Mouse (Mus musculus): ENCODE measurements around the gene Ammecr1. TPM values are rescaled to one million over a fixed set of nuclear protein-coding genes. Genes with fewer than 3 reads are reported as not detected.

The Ammecr1 gene
- total RNA-seq, 2 experiments from 2014 or later, result 11.1 to 28.5 TPM

- ATAC-seq (replicated peaks; ENCODE audit: poor library complexity), result peak; percentile 68
Observed at GRCm38 (mm10) chrX:142917394-142917793, 49.1 kb downstream of the Ammecr1 start.

DNA sequence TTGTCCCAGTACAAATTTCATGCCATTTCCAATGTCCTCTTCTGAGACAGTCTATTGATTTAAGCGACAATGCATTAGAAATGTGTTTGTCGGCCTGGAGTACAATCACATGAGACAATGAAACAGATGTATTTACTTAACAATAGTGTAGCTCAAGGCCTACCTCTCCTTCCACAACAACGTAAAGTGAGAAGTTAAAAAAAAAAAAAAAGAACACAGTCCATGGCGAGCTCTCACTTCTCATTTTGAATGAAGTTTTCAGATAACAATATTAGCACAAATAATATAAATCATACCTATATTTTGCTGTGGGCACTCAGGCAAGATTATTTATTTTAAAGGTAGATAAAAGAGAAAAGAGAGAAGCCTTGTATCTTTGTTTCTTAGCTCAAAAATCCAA is 49.8 kb downstream of the Ammecr1 start:
- ATAC-seq (replicated peaks; ENCODE audit: poor library complexity), result no peak

GRCm38 (mm10) chrX:142914208-142914607 is 52.3 kb downstream of the Ammecr1 start:
- no peak for ATAC-seq (replicated peaks; ENCODE audit: poor library complexity)

DNA sequence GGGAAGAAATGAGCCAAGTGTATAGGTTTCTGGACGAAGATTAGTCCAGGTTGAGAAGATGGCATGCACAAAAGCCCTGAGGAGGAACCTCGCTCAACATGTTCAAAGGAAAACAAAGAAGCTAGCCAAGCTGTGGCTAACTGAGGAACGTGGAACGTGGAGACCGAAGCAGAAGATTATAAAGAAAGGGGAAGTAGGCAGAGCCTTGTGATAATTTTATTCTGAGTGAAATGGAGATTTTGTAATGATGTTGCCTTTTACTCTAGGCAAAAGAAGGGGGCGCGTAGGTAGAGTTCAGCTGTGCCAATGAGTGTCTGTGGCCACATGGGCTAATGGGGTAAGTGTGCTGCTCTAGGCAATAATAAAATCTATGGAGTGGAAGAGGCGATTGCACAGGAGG is 62.7 kb downstream of the Ammecr1 start:
- peak; percentile 95 for ATAC-seq (replicated peaks; ENCODE audit: poor library complexity)

GRCm38 (mm10) chrX:142902599-142902998 is 63.9 kb downstream of the Ammecr1 start:
- ATAC-seq (replicated peaks; ENCODE audit: poor library complexity), result no peak

DNA sequence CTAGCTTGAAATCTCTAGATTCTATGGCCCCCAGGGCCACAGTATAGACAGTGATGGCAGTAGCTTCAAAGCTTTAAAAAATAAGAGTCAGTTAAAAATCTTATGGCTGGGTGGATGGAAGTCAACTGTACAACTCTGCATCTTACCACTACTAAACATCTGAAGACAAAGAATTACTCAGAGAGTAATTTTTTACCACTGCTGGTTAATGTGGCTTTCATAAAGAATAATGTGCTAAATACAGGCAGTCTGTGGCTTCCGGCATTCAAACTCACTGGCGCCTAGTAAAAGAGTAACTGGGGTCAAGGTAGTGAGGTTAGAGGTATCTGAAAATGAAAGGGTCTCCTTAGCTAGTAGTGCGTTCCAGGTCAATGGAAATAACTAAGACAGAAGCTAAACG is 64.6 kb downstream of the Ammecr1 start:
- no peak for ATAC-seq (replicated peaks; ENCODE audit: poor library complexity)

GRCm38 (mm10) chrX:142898295-142898887 is 68.1 kb downstream of the Ammecr1 start:
- ATAC-seq (replicated peaks; ENCODE audit: poor library complexity), result no peak

DNA sequence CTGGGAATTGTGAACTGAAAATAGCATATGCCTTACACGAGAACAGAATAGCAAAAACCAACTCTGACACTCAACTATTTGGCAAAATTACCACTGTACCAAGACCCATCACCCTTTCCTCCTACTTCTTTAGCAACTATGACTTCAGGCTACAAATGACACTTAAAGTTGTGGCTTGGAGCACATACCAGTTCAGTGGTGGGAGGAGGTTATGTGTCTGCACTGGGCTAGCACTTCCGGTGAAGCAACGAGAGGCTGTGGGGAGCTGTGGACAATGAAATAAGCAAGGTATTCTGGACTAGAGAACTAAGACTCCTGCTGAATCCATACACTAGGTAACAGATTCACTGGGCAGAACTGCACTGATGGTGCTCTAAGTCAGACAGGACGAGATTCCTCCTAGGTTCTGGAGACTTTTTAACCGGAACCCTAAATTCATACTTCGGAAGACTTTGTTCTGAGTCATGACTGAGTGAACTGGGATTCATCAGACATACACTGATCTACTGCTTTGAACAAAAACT is 69.0 kb downstream of the Ammecr1 start:
- ATAC-seq (replicated peaks; ENCODE audit: poor library complexity), result no peak

GRCm38 (mm10) chrX:142895316-142895715 is 71.2 kb downstream of the Ammecr1 start:
- ATAC-seq (replicated peaks; ENCODE audit: poor library complexity), result no peak

GRCm38 (mm10) chrX:142885962-142886361 is 80.6 kb downstream of the Ammecr1 start:
- ATAC-seq (replicated peaks; ENCODE audit: poor library complexity), result no peak

GRCm38 (mm10) chrX:142883593-142883992 is 82.9 kb downstream of the Ammecr1 start:
- no peak for ATAC-seq (replicated peaks; ENCODE audit: poor library complexity)

GRCm38 (mm10) chrX:142882255-142882654 is 84.3 kb downstream of the Ammecr1 start:
- peak; percentile 91 for ATAC-seq (replicated peaks; ENCODE audit: poor library complexity)

DNA sequence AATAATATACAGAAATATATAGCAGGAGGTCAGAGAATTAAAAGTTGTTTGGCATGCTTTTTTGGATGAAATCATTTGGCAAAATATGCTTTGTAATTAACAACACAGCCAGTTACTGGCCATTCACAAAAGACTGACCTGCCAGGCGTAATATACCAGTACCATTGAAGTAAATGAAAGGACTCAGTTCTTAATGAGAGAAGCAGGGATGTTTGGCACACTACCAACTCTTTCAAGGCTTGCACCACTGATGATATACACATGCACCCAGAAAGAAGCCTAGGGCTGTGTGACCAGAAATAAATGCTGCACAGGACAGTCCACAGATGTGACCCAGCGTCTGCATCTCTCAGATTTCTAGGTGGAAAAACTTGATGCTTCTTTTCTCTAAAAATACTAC is 96.7 kb downstream of the Ammecr1 start:
- no peak for ATAC-seq (replicated peaks; ENCODE audit: poor library complexity)

DNA sequence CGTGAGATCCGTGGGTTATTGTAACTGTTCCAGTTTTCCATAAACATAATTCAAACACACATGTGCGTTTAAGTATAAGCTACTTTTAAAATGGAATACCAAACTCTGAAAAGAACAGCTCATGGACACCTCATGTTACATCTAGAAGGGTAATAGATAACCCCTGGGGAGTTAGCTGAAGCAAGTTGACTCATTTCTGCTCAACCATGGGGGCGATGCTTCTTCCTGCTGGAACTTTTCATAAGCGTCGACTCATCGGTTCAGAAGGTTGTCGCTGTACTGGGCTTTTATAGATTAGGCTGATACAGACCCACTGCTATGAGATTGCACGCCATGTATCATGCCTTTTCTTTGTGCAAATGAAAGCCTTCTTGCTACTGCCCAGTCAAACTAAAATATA is 118.5 kb downstream of the Ammecr1 start:
- no peak for ATAC-seq (replicated peaks; ENCODE audit: poor library complexity)

- no peak for ATAC-seq (replicated peaks; ENCODE audit: poor library complexity)
Observed at GRCm38 (mm10) chrX:142846266-142846665, 120.3 kb downstream of the Ammecr1 start.

DNA sequence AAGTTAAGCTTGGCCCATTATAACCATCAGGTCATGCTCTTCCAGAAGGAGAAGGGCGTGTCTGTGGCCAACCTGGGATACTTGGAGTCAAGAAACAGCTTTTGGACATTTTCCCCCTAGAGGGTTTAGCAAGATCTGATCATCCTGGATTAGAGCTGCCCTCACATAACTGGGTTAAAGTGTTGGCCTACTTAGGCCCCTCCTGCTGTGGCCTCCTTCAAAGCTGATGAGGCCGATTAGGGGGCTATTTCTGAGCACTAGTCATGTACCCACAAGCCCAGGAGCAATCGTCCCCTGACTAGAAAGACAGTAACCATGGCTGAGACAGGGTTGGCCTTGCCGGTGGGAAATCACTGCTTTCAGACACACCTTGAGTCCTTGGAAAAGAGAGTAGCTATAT is 124.6 kb downstream of the Ammecr1 start:
- ATAC-seq (replicated peaks; ENCODE audit: poor library complexity), result no peak

- no peak for ATAC-seq (replicated peaks; ENCODE audit: poor library complexity)
Observed at GRCm38 (mm10) chrX:142839411-142839810, 127.1 kb downstream of the Ammecr1 start.

GRCm38 (mm10) chrX:142838841-142839240 is 127.7 kb downstream of the Ammecr1 start:
- ATAC-seq (replicated peaks; ENCODE audit: poor library complexity), result no peak

DNA sequence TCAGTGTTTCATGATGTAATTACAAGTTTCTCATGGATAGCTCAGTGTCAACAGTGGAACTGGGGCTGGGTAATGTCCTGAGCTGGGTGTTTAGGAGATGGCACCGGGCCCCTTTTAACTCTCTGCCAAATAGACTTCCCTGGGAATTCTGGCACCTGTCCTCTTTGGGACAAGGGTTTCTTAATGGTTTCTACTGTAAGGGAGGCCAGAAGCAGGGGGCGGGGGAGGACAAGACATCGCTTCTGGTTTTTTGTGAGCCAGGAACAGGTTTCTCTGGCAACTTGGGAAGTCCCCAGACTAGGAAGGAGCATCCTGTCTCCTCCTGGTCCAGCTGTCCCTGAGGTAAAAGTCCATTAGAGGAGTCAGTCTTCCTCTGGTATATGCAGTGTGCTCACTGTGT is 129.2 kb downstream of the Ammecr1 start:
- no peak for ATAC-seq (replicated peaks; ENCODE audit: poor library complexity)

- 0 out of 2 replicates have a peak, but pooled peaks have one; percentile 11 for ATAC-seq (replicated peaks; ENCODE audit: poor library complexity)
Observed at GRCm38 (mm10) chrX:142836399-142836798, 130.1 kb downstream of the Ammecr1 start.

GRCm38 (mm10) chrX:142834807-142835206 is 131.7 kb downstream of the Ammecr1 start:
- ATAC-seq (replicated peaks; ENCODE audit: poor library complexity), result no peak

DNA sequence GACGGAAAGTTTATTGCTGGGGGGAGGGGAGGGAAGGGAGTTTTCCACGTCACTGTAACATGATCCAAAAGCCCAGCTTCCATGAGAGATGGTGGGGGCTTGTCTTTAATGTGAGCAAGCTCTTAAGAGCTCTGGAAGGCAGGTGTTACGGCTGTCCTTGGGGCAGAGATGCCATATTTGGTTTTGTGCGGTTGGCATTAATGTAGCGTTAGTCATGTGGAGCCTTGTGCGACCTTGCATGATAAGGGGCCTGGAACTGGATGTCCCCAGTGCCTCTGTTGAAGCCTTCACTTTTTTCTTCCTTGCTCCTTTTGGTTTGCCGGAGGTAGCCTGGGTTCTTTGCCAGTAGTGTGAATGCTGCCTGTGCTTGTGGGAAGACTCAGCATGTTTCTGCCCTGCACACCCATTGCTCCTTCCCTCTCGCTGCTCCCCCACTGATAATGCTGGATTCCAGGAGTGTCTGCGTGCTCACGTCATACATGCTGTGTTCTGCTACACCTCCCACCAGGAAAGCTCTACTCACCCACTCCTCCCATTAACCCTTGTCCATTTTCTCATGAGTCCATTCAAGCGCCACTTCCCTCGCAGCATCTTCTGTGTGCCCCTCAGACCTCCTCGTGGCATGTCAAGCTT is 133.2 kb downstream of the Ammecr1 start:
- no peak for ATAC-seq (replicated peaks; ENCODE audit: poor library complexity)

DNA sequence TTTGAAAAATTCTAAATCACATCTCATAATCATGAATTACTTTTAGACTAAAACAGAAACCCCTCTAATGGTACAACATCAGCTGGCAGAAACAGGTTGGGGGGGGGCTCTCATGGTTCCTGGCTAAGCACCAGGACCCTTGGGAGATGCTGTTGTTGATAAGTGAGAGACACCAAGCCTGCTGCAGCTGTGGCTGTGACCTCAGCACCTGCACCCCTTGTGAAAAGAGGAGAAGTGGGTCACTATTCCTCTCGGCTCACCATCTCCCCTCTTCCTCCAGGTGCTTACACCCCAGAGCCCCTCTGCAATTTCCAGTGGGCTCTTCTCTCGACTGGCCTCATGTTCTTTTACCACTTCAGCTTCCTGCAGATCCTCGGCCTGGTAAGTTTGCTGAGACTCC is 134.3 kb downstream of the Ammecr1 start:
- no peak for ATAC-seq (replicated peaks; ENCODE audit: poor library complexity)
